Mouse (Mus musculus) embryonic fibroblast, embryonic 13.5 days (primary cell): Measurements from ENCODE around the gene Olfr212.

Source experiments
- CTCF ChIP-seq: IDR thresholded peaks from 2 replicates; pipeline ENCODE4 v1.5.1; 2011; ENCODE audit warnings: mild to moderate bottlenecking, control low read depth, low read length, moderate library complexity, borderline replicate concordance; ENCODE audit not compliant: insufficient read depth
- POLR2A ChIP-seq: IDR thresholded peaks from 2 replicates; pipeline ENCODE4 v1.6.1; 2011; ENCODE audit warnings: low read depth, mild to moderate bottlenecking, control low read depth, low read length, moderate library complexity

DNA sequence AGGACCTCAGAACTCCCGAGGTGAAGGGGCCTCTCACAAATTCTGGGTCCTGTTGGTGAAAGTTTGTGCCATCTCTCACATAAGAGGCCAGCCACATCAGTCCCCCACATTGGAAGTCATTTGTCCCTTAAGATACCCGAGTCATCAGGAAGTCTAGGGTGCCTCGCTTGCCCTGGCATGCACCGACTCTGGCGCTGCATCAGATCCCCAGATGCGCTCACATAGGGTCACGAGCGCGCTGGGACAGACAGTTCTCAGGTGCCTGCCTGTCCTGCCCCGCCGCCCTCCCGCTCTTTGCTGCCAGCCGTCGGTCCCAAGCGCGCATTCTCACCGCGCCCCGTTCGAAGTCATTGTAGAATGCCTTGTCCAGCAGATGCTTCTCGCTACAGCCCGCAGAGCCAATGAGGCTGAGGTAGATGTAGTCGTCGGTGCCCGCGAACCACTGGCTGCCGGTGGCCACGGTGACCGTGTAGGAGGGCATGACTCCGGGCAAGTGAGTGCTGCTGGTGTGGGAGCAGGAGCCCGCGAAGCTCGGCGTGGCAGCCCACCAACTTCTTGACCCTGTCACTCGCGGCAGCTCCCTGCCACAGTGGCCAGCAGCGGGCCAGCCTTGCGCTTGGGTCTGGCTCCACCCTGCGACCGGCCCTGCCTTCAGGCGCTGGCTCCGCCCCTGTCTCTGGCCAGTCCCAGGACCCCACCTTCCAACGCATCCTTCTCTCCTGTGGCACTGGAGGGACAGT lies 45.6 kb upstream of the Olfr212 start, which contains the start of gene Alox5:
- no peak for TF ChIP-seq POLR2A
- no peak for TF ChIP-seq CTCF
